Mouse (Mus musculus) kidney, embryonic 14.5 days (tissue): ENCODE measurements around the gene Kdm5d. TPM values are rescaled to one million over a fixed set of nuclear protein-coding genes. Genes with fewer than 3 reads are reported as not detected.

Source experiments
- ATAC-seq: fragments of 200-750 bp; cut with Nextera tagmentation; 2 replicates; pipeline ENCODE4 v1.8.0; 2017; ENCODE audit warnings: moderate number of reproducible peaks, mild to moderate bottlenecking, moderate TSS enrichment, moderate library complexity; ENCODE audit not compliant: low FRiP score, low TSS enrichment
- H3K27ac ChIP-seq: fragments of 300-500 bp; sonication (generic); 2 replicates; pipeline ENCODE4 v1.5.1; 2014; ENCODE audit warnings: low read depth, mild to moderate bottlenecking, low read length, moderate library complexity, mixed read lengths
- H3K27me3 ChIP-seq: fragments of 300-500 bp; sonication (generic); 2 replicates; pipeline ENCODE4 v1.6.1; 2014; ENCODE audit warnings: mild to moderate bottlenecking, low read length; ENCODE audit not compliant: control insufficient read depth, insufficient read depth
- H3K36me3 ChIP-seq: fragments of 300-500 bp; sonication (generic); 2 replicates; pipeline ENCODE4 v1.6.1; 2014; ENCODE audit warnings: low read length, mixed read lengths; ENCODE audit not compliant: control insufficient read depth, insufficient read depth
- H3K4me1 ChIP-seq: fragments of 300-500 bp; sonication (generic); 2 replicates; pipeline ENCODE4 v1.6.1; 2014; ENCODE audit warnings: low read length, mixed read lengths; ENCODE audit not compliant: control insufficient read depth, insufficient read depth
- H3K4me2 ChIP-seq: fragments of 300-500 bp; sonication (generic); replicated peaks from 2 replicates; pipeline ENCODE4 v1.6.1; 2014; ENCODE audit warnings: low read depth, mild to moderate bottlenecking, low read length
- H3K4me3 ChIP-seq: fragments of 300-500 bp; sonication (generic); 2 replicates; pipeline ENCODE4 v1.5.1; 2014; ENCODE audit warnings: mild to moderate bottlenecking, low read length
- H3K9ac ChIP-seq: fragments of 300-500 bp; sonication (generic); 2 replicates; pipeline ENCODE4 v1.6.1; 2014; ENCODE audit warnings: low read depth, mild to moderate bottlenecking, low read length, moderate library complexity
- H3K9me3 ChIP-seq: fragments of 300-500 bp; sonication (generic); 2 replicates; pipeline ENCODE4 v1.6.1; 2016; ENCODE audit warnings: low read length; ENCODE audit not compliant: control insufficient read depth
- WGBS: fragments of 180-500 bp; shearing (Covaris S2); extraction: QIAGEN DNeasy Blood & Tissue Kit; methylation state at CpG from one replicate; pipeline ENCODE4 v1.1.7; 2014; 5-methylcytosine and 5-hydroxymethylcytosine counted together
- microRNA-seq: library from miRNA; unstranded; fragments of <30 nt; microRNA quantifications from one replicate; pipeline ENCODE4, GENCODE M21; 2016
- polyA plus RNA-seq: library from polyadenylated mRNA; unstranded; fragments of >200 nt; fragmentation: Nextera tagmentation; extraction: Ambion mirVana; gene quantifications from 2 replicates; pipeline ENCODE4 v1.2.1, GENCODE M21; 2014

Kdm5d gene
- polyA plus RNA-seq, result 31.7 TPM in 1 of 2 replicates, not detected in the other

DNA sequence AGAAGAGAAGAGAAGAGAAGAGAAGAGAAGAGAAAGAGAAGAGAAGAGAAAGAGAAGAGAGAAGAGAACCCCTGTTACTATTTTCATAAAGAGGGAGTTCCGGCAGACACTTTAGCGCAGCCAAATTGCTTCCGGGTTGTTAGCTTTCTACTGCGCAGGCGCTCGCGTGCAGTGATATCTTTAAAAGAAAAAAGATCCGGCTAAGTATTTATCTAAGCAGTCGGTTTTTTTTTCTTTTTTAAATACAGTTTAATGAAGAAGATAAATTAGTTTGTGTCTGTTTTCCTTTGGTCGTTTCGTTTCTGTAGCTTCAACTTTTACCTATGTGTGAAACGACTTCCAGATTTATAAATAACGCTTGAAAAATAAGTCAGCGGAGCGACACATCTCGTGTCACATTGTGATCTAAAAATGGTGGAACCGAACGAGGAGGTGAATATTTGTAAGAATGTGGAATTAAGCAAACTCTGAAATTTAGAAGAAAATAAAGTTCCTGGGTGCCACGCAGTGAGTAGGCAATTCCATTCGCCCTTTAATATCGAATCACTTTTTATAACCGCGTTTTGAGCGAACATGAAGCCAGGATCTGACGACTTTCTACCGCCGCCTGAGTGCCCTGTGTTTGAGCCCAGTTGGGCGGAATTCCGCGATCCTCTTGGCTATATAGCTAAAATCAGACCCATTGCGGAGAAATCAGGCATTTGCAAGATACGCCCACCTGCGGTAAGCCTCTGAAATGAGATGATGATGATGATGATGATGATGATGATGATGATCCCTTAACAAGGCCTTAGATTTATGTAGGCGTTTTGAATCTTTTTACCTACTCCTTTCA, at the start of gene Kdm5d:
TSS of gene Kdm5d (plus strand) at position 396 of the 835 bp plus-strand sequence.
- ATAC-seq, result 0 out of 2 replicates have a peak, but pooled peaks have one; percentile 32
- H3K27ac ChIP-seq, result no peak within 1 kb of the TSS
- H3K4me3 ChIP-seq, result peak within 1 kb of the TSS; percentile 40
- under 1% methylated on average over 17 of the region's 34 CpGs for WGBS
- H3K27me3 ChIP-seq, result no peaks in the 10 kb centered on the region
- H3K9me3 ChIP-seq, result no peaks in the 10 kb centered on the region
- no peaks in the 10 kb centered on the region for H3K4me1 ChIP-seq
- no peaks in the 10 kb centered on the region for H3K36me3 ChIP-seq
- H3K4me2 ChIP-seq, result peak within 1 kb of the TSS; percentile 29; the same call in 1 of the 2 replicates
- H3K9ac ChIP-seq, result peak within 1 kb of the TSS; percentile 44; the same call in 1 of the 2 replicates

DNA sequence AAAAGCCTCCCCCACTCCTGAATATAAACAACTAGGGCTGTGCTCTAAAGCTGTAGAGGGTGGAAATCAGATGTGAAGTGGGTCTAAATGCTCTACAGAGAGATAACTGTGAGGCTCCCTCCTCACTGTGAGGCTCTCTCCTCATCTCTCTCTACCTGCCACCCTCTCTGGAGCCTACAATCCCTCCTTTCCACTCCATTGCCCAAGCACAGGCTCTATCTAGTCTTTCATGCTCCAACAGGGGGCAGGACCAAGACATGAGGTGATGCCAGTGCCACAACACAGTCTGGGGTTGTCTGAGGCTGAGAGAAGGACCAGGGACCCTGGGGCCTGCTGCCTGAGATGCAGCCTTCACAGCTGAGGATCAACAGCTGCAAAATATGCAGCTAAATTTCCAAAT, 25.2 kb upstream of the Kdm5d start:
- H3K4me2 ChIP-seq, result no peak overlapping the region
- H3K4me1 ChIP-seq, result no peaks in the 10 kb centered on the region
- no peaks in the 10 kb centered on the region for H3K36me3 ChIP-seq
- H3K9me3 ChIP-seq, result no peaks in the 10 kb centered on the region
- H3K27ac ChIP-seq, result no peak overlapping the region
- 0 out of 2 replicates have a peak, but pooled peaks have one; percentile 39 for ATAC-seq
- no peaks in the 10 kb centered on the region for H3K27me3 ChIP-seq
- H3K9ac ChIP-seq, result no peak overlapping the region
- H3K4me3 ChIP-seq, result no peak overlapping the region

DNA sequence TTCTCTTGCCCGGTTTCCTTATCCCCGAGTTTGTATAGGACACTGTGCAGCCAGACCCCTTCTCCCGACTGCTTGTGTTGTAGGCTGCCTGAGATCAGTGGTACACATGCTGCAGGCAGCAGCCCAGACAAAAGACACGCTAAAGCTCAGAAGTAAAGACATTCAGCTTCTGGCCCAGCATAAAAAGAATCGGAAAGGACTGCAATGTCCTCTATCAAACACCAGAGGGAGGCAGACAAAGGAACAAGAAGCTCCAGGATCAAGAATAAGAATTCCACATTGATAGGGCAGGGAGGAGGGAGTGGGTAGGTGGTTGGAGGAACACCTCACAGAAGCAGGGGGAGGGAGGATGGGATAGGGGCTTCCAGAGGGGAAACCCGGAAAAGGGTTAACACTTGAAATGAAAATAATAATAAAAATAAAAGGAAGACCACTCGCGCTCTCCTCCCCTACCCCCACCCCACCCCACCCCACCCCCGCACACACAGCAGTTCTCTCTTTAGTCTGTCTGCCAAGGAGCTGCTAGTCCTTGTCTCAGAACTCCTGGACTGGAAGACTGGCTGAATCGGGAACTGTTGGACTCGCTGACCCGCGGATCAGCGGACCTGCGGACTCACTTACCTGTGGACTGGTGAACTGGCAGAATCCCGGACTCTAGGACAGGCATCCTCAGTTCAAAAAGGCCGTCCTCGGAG, 24.6 kb upstream of the Kdm5d start:
- Histone ChIP-seq H3K9ac (no peak overlapping the region), H3K4me2 (no peak overlapping the region), H3K4me1 (no peaks in the 10 kb centered on the region), H3K36me3 (no peaks in the 10 kb centered on the region), H3K9me3 (no peaks in the 10 kb centered on the region), H3K4me3 (no peak overlapping the region), H3K27ac (no peak overlapping the region), H3K27me3 (no peaks in the 10 kb centered on the region)
- ATAC-seq, result peak; percentile 52; the same call in 1 of the 2 replicates
- no CpG with 5 or more reads among the region's 18 CpGs for WGBS

Small RNA genes lying within 50 kb of the gene (microRNA-seq; reads per million reads assigned to microRNA genes)
- not detected for gene Gm47281

Other genes starting within 250 kb of the Kdm5d start
- not detected in 2 replicates for gene Zfy1, start 100.4 kb upstream of the Kdm5d start, polyA plus RNA-seq
- not detected in 2 replicates for gene Uba1y, start 79.1 kb upstream of the Kdm5d start, polyA plus RNA-seq
- gene Eif2s3y, start 112.8 kb downstream of the Kdm5d start, polyA plus RNA-seq, result 54.6 TPM in 1 of 2 replicates, not detected in the other